Mouse (Mus musculus): Measurements from ENCODE around the gene Fndc3b. TPM values are rescaled to one million over a fixed set of nuclear protein-coding genes. Genes with fewer than 3 reads are reported as not detected.

Gene Fndc3b
- total RNA-seq, 2 experiments from 2014 or later, result 1.5 to 7.7 TPM

GRCm38 (mm10) chr3:27530370-27530769 is 180.7 kb downstream of the Fndc3b start:
- no peak for ATAC-seq (replicated peaks; ENCODE audit: low FRiP score, poor library complexity, severe bottlenecking)

- ATAC-seq (replicated peaks; ENCODE audit: low FRiP score, poor library complexity, severe bottlenecking), result no peak
These were observed 181.7 kb downstream of the Fndc3b start for GRCm38 (mm10) chr3:27529221-27530051.

GRCm38 (mm10) chr3:27526991-27527390 is 184.1 kb downstream of the Fndc3b start:
- no peak for ATAC-seq (replicated peaks; ENCODE audit: low FRiP score, poor library complexity, severe bottlenecking)

- no peak for ATAC-seq (replicated peaks; ENCODE audit: low FRiP score, poor library complexity, severe bottlenecking)
These were observed 187.8 kb downstream of the Fndc3b start for GRCm38 (mm10) chr3:27523176-27523936.

GRCm38 (mm10) chr3:27520391-27520790 is 190.7 kb downstream of the Fndc3b start:
- ATAC-seq (replicated peaks; ENCODE audit: low FRiP score, poor library complexity, severe bottlenecking), result no peak

- no peak for ATAC-seq (replicated peaks; ENCODE audit: low FRiP score, poor library complexity, severe bottlenecking)
These were observed 191.6 kb downstream of the Fndc3b start for GRCm38 (mm10) chr3:27519481-27519880.

- ATAC-seq (replicated peaks; ENCODE audit: low FRiP score, poor library complexity, severe bottlenecking), result no peak
These were observed 192.2 kb downstream of the Fndc3b start for GRCm38 (mm10) chr3:27518935-27519334.

GRCm38 (mm10) chr3:27516536-27516935 is 194.6 kb downstream of the Fndc3b start:
- ATAC-seq (replicated peaks; ENCODE audit: low FRiP score, poor library complexity, severe bottlenecking), result no peak

- ATAC-seq (replicated peaks; ENCODE audit: low FRiP score, poor library complexity, severe bottlenecking), result no peak
These were observed 199.3 kb downstream of the Fndc3b start for GRCm38 (mm10) chr3:27511765-27512164.

GRCm38 (mm10) chr3:27506886-27507285 is 204.2 kb downstream of the Fndc3b start:
- no peak for ATAC-seq (replicated peaks; ENCODE audit: low FRiP score, poor library complexity, severe bottlenecking)

- ATAC-seq (replicated peaks; ENCODE audit: low FRiP score, poor library complexity, severe bottlenecking), result no peak
These were observed 205.5 kb downstream of the Fndc3b start for GRCm38 (mm10) chr3:27505582-27505981.

- no peak for ATAC-seq (replicated peaks; ENCODE audit: low FRiP score, poor library complexity, severe bottlenecking)
These were observed 207.6 kb downstream of the Fndc3b start for GRCm38 (mm10) chr3:27503279-27504038.

- ATAC-seq (replicated peaks; ENCODE audit: low FRiP score, poor library complexity, severe bottlenecking), result no peak
These were observed 215.6 kb downstream of the Fndc3b start for GRCm38 (mm10) chr3:27495296-27496073.

GRCm38 (mm10) chr3:27494698-27495097 is 216.4 kb downstream of the Fndc3b start:
- no peak for ATAC-seq (replicated peaks; ENCODE audit: low FRiP score, poor library complexity, severe bottlenecking)

GRCm38 (mm10) chr3:27494066-27494465 is 217.0 kb downstream of the Fndc3b start:
- ATAC-seq (replicated peaks; ENCODE audit: low FRiP score, poor library complexity, severe bottlenecking), result no peak

- ATAC-seq (replicated peaks; ENCODE audit: low FRiP score, poor library complexity, severe bottlenecking), result no peak
These were observed 219.3 kb downstream of the Fndc3b start for GRCm38 (mm10) chr3:27491821-27492220.

GRCm38 (mm10) chr3:27491367-27491766 is 219.7 kb downstream of the Fndc3b start:
- no peak for ATAC-seq (replicated peaks; ENCODE audit: low FRiP score, poor library complexity, severe bottlenecking)

GRCm38 (mm10) chr3:27490891-27491290 is 220.2 kb downstream of the Fndc3b start:
- no peak for ATAC-seq (replicated peaks; ENCODE audit: low FRiP score, poor library complexity, severe bottlenecking)

GRCm38 (mm10) chr3:27489550-27489949 is 221.6 kb downstream of the Fndc3b start:
- ATAC-seq (replicated peaks; ENCODE audit: low FRiP score, poor library complexity, severe bottlenecking), result no peak

- ATAC-seq (replicated peaks; ENCODE audit: low FRiP score, poor library complexity, severe bottlenecking), result no peak
These were observed 226.0 kb downstream of the Fndc3b start for GRCm38 (mm10) chr3:27485141-27485540.
